Mouse (Mus musculus) midbrain, postnatal 0 days (tissue): ENCODE measurements around the gene Atl3. TPM values are rescaled to one million over a fixed set of nuclear protein-coding genes. Genes with fewer than 3 reads are reported as not detected.

ENCODE experiments used
- ATAC-seq: fragments of 200-750 bp; cut with Nextera tagmentation; 2 replicates; pipeline ENCODE4 v1.8.0; 2017; ENCODE audit warnings: moderate number of reproducible peaks, mild to moderate bottlenecking, moderate TSS enrichment, moderate library complexity; ENCODE audit not compliant: low FRiP score
- DNase-seq: peaks from one replicate; pipeline ENCODE4 v3.0.0-alpha.2; 2015; ENCODE audit warnings: low spot score
- H3K27ac ChIP-seq: fragments of 300-500 bp; sonication (generic); 2 replicates; pipeline ENCODE4 v1.5.1; 2014; ENCODE audit warnings: low read depth, mild to moderate bottlenecking, low read length, mixed read lengths
- H3K27me3 ChIP-seq: fragments of 300-500 bp; sonication (generic); 2 replicates; pipeline ENCODE4 v1.6.1; 2014; ENCODE audit warnings: low read length, control low read depth, mixed read lengths; ENCODE audit not compliant: insufficient read depth
- H3K36me3 ChIP-seq: fragments of 300-500 bp; sonication (generic); 2 replicates; pipeline ENCODE4 v1.6.1; 2014; ENCODE audit warnings: low read length, control low read depth, mixed read lengths; ENCODE audit not compliant: insufficient read depth
- H3K4me1 ChIP-seq: fragments of 300-500 bp; sonication (generic); 2 replicates; pipeline ENCODE4 v1.6.1; 2014; ENCODE audit warnings: mild to moderate bottlenecking, control low read depth, antibody characterized with exemption, low read length, mixed read lengths; ENCODE audit not compliant: insufficient read depth
- H3K4me2 ChIP-seq: fragments of 300-500 bp; sonication (generic); 2 replicates; pipeline ENCODE4 v1.6.1; 2014; ENCODE audit warnings: low read depth, mild to moderate bottlenecking, low read length, mixed read lengths; ENCODE audit not compliant: poor library complexity, severe bottlenecking
- H3K4me3 ChIP-seq: fragments of 300-500 bp; sonication (generic); 2 replicates; pipeline ENCODE4 v1.5.1; 2014; ENCODE audit warnings: low read depth, mild to moderate bottlenecking, low read length, moderate library complexity
- H3K9ac ChIP-seq: fragments of 300-500 bp; sonication (generic); replicated peaks from 2 replicates; pipeline ENCODE4 v1.6.1; 2014; ENCODE audit warnings: mild to moderate bottlenecking, low read length, moderate library complexity, mixed read lengths; ENCODE audit not compliant: poor library complexity, severe bottlenecking
- H3K9me3 ChIP-seq: fragments of 300-500 bp; sonication (generic); 2 replicates; pipeline ENCODE4 v1.6.1; 2016; ENCODE audit warnings: low read length, control low read depth
- CTCF ChIP-seq: IDR thresholded peaks from 2 replicates; pipeline ENCODE4 v1.5.1; 2016; ENCODE audit warnings: antibody characterized with exemption, mild to moderate bottlenecking
- WGBS: fragments of 180-500 bp; shearing (Covaris S2); extraction: QIAGEN DNeasy Blood & Tissue Kit; methylation state at CpG from one replicate; pipeline ENCODE4 v1.1.7; 2014; 5-methylcytosine and 5-hydroxymethylcytosine counted together
- polyA plus RNA-seq: library from polyadenylated mRNA; unstranded; fragments of >200 nt; fragmentation: Nextera tagmentation; extraction: Ambion mirVana; gene quantifications from 2 replicates; pipeline ENCODE4 v1.2.1, GENCODE M21; 2015
- total RNA-seq: library from RNA; depleted of rRNA; stranded (reverse); fragments of >200 nt; gene quantifications from 2 replicates; pipeline ENCODE4 v1.2.3, GENCODE M21; 2014; rRNA removed

Gene Atl3
- total RNA-seq, result 10.2 and 18.5 TPM in 2 replicates
- 5.3 and 5.5 TPM in 2 replicates for polyA plus RNA-seq

DNA sequence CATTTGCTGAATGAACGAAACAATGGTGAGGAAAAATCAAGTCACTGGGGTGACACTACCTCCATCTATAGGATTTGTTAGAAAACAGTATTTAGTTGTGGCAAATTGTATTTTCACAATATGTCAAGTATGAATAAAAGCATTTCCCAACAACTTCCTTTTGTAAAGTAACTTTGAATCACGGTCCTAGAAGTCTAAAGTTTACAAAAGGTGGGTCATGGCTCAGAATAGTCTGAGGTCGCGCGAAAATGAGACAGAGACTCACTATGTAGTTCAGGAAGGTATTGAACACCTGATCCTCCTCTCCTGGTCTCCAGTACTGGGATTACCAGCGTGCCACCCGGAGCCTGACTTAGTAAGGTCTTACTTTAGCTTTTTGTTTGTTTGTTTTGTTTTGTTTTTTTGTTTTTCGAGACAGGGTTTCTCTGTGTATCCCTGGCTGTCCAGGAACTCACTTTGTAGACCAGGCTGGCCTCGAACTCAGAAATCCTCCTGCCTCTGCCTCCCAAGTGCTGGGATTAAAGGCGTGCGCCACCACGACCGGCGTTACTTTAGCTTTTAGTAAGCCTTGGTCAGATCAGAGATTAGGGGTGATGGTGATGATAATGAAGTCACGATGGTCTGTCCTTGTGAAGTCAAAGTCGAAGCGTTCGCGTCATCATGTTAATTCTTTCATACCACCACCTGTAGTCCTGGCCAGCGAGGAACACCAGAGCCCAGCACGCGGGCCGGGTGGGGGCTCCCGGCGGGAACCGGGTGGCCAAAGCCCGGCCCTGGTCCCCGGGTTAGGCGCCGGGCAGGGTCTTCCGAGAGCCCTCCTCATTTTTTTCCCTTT is at the start of gene Atl3:
Atl3 (plus strand) TSS at position 689 of the 835 bp plus-strand sequence.
- no peak for DNase-seq
- H3K4me2 ChIP-seq, result peak within 1 kb of the TSS; percentile 61
- no peak; the same call in 1 of the 2 replicates for ATAC-seq
- no peaks in the 10 kb centered on the region for H3K36me3 ChIP-seq
- peak within 1 kb of the TSS; percentile 47 for H3K4me3 ChIP-seq
- H3K27me3 ChIP-seq, result no peaks in the 10 kb centered on the region
- H3K9me3 ChIP-seq, result no peaks in the 10 kb centered on the region
- WGBS, result 30% methylated on average over 31 of the region's 31 CpGs
- no peak for TF ChIP-seq CTCF
- no peaks in the 10 kb centered on the region for H3K4me1 ChIP-seq
- peak within 1 kb of the TSS; percentile 54 for H3K9ac ChIP-seq
- H3K27ac ChIP-seq, result peak within 1 kb of the TSS; percentile 95

DNA sequence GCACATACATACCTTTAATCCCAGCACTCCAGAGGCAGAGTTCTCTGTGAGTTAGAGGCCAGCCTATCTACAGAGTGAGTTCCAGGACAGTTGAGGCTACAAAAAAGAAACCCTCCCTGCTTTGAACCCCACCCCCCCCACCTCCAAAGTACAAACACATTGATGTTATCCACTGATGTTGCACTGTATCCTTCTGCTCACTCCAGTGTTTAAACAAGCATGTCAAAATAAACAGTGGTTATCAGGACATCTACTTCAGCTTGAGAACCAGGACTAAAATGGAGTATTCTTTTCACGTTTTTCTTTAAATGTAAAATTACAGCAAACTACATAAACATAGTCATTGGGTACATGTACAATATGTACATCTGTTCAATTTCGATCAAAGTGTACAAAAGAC is 48.7 kb upstream of the Atl3 start:
- H3K27me3 ChIP-seq, result no peaks in the 10 kb centered on the region
- H3K36me3 ChIP-seq, result no peaks in the 10 kb centered on the region
- H3K27ac ChIP-seq, result no peak overlapping the region
- H3K9ac ChIP-seq, result no peak overlapping the region
- no peak for TF ChIP-seq CTCF
- H3K4me2 ChIP-seq, result no peak overlapping the region
- ATAC-seq (no peak), DNase-seq (no peak)
- no peaks in the 10 kb centered on the region for H3K9me3 ChIP-seq
- H3K4me1 ChIP-seq, result no peaks in the 10 kb centered on the region
- 94% methylated on average over 2 of the region's 2 CpGs for WGBS
- H3K4me3 ChIP-seq, result no peak overlapping the region

- H3K9me3 ChIP-seq, result no peaks in the 10 kb centered on the region
- H3K27me3 ChIP-seq, result no peaks in the 10 kb centered on the region
- no peak for TF ChIP-seq CTCF
- no peak for ATAC-seq
- no peak overlapping the region for H3K27ac ChIP-seq
- no peak overlapping the region for H3K9ac ChIP-seq
- DNase-seq, result no peak
- no peaks in the 10 kb centered on the region for H3K36me3 ChIP-seq
- no peak overlapping the region for H3K4me3 ChIP-seq
- no peaks in the 10 kb centered on the region for H3K4me1 ChIP-seq
- 74% methylated on average over 1 of the region's 1 CpGs for WGBS
- no peak overlapping the region for H3K4me2 ChIP-seq
Measured at GRCm38 (mm10) chr19:7445596-7445995, 48.2 kb upstream of the Atl3 start.

DNA sequence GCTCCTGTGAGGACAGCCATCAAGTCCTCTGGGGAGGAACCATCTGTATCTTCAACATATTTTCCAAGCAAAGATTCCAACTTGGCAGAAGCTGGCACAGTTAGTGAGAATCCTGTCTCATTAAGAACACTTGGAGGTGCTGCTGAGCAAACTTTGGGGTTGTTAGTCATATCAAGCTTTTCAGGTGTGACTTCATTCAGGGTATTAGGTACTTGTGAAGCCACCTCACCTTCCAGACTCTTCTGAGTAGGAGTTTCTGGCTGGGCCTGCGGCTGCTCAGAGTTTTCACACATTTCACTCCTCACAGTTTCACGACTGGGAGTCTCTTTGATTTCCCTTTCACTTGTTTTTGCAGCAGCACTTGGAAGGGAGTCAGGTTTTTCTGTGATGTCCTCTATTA is 37.0 kb upstream of the Atl3 start:
- Histone ChIP-seq H3K9me3 (no peaks in the 10 kb centered on the region), H3K4me1 (0 out of 2 replicates have a peak, but pooled peaks cover 3% of the 10 kb centered on the region), H3K4me3 (no peak overlapping the region), H3K36me3 (peaks cover 3% of the 10 kb centered on the region; the same call in 1 of the 2 replicates), H3K9ac (no peak overlapping the region), H3K27ac (no peak overlapping the region), H3K27me3 (no peaks in the 10 kb centered on the region), H3K4me2 (no peak overlapping the region)
- TF ChIP-seq CTCF, result no peak
- WGBS, result 88% methylated on average over 2 of the region's 2 CpGs
- ATAC-seq (no peak), DNase-seq (no peak)

- Histone ChIP-seq H3K9me3 (no peaks in the 10 kb centered on the region), H3K4me3 (no peak overlapping the region), H3K4me1 (0 out of 2 replicates have a peak, but pooled peaks cover 3% of the 10 kb centered on the region), H3K9ac (no peak overlapping the region), H3K4me2 (no peak overlapping the region), H3K27me3 (no peaks in the 10 kb centered on the region), H3K36me3 (peaks cover 3% of the 10 kb centered on the region; the same call in 1 of the 2 replicates), H3K27ac (no peak overlapping the region)
- DNase-seq (no peak), ATAC-seq (no peak)
- no peak for TF ChIP-seq CTCF
Measured at GRCm38 (mm10) chr19:7458901-7459300, 34.9 kb upstream of the Atl3 start.

DNA sequence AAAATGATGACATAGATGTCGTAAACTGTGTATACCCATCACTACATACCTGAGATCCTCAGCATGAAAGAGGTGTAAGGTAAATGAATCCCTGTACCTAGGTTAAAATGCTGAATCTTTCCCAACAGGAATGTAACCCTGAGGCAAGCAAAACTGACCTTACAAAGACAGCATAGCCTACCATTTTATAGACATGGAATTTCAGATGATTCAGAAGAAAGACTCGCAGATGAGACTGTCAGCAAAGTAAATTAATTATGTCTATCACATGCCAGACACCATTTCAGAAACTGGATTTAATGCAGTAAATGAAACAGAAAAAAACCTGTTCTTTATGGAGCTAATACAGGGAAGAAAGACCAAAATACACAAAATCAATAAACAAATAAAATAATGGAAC is 34.5 kb upstream of the Atl3 start:
- Histone ChIP-seq H3K36me3 (peaks cover 3% of the 10 kb centered on the region; the same call in 1 of the 2 replicates), H3K4me3 (no peak overlapping the region), H3K4me1 (0 out of 2 replicates have a peak, but pooled peaks cover 3% of the 10 kb centered on the region), H3K27me3 (no peaks in the 10 kb centered on the region), H3K9me3 (no peaks in the 10 kb centered on the region), H3K9ac (no peak overlapping the region), H3K4me2 (no peak overlapping the region), H3K27ac (no peak overlapping the region)
- no peak for ATAC-seq
- DNase-seq, result no peak
- no peak for TF ChIP-seq CTCF
- WGBS, result 86% methylated on average over 2 of the region's 2 CpGs
